Mouse (Mus musculus) frontal cortex, adult (tissue): Measurements from ENCODE around the gene Nup160.

Source experiments
- ATAC-seq: cut with Nextera tagmentation; 2 replicates; pipeline ENCODE4 v1.9.2; 2017; ENCODE audit warnings: mild to moderate bottlenecking, moderate library complexity, mixed read lengths; ENCODE audit not compliant: low TSS enrichment

The Nup160 gene

DNA sequence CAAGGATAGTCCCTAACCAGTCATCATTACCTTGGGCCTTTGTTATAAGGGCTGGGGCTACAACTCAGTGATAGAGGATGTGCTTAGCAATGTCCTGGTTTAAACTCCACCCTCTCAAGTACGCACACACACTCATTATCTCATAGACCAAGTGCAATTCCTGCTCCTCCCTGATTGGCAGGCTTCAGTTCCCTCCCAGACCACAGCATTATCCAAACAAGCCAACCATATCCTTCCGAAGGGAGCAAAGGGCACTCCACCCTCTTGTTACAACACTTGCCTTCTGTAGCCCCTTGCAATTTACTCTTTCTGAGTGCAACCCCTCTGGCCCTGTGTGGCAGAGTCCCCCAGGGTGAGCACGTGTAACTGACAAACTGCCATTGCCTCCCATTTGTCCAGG lies 15.6 kb upstream of the Nup160 start:
- ATAC-seq = no peak

DNA sequence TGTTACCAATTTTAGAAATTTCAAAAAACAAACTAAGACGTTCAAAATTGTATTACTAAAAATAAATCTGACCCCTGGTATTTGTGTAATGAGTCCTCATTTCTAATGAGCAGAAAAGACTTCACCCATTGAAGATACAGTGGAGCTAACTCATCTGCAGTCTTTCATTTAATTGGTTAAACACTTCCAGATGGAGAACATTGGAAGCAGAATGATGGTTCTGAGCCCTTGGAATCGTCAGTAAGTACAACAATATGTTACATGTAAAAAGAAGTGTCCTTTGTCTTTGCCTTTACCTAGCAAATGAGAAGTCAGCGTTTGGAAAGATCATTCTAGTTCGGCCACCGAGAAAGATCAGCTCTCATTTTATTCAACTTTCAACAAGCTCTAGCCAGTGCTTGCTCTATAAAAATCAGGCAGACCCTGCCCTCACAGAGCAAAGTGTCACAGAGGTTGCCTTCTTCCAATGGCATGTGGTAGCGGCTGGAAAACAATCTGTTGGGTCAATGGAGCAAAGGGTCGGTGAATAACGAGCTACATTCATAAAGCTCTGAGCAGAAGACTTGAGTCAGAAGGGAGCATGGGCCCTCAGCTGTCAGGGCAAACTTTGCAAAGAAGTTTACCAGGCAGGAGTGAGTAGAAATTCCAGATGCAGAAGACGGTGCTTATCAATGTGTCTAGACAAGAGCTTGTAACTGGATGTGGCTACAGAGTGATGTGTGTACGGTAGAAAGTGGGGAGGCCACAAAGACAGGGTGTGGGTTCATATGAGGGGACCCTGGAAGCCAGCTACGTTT lies 10.2 kb upstream of the Nup160 start:
- no peak for ATAC-seq

- peak; percentile 91 for ATAC-seq
These were observed 9.4 kb upstream of the Nup160 start for GRCm38 (mm10) chr2:90667388-90668265.

- no peak for ATAC-seq
These were observed 6.7 kb upstream of the Nup160 start for GRCm38 (mm10) chr2:90670343-90670742.

- no peak for ATAC-seq
These were observed 3.7 kb upstream of the Nup160 start for GRCm38 (mm10) chr2:90673339-90673738.

- no peak for ATAC-seq
These were observed 2.5 kb upstream of the Nup160 start for GRCm38 (mm10) chr2:90674555-90674954.

DNA sequence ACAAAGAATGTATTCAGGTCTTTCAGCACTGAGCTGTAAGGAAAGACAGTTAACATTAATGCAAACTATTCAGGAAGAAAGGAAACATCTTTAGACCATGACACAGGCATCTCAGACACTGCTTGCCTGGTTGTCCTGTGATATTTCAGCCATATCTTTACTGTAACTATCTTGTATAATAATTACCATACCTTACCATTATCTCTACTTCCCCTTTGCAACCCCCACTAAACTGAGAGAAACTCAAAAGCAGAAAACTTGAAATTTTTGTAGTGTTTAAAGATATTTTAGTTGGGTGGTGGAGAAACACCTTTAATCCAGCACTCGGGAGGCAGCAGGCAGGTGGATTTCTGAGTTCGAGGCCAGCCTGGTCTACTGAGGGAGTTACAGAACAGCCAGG lies 1.5 kb upstream of the Nup160 start:
- no peak for ATAC-seq

DNA sequence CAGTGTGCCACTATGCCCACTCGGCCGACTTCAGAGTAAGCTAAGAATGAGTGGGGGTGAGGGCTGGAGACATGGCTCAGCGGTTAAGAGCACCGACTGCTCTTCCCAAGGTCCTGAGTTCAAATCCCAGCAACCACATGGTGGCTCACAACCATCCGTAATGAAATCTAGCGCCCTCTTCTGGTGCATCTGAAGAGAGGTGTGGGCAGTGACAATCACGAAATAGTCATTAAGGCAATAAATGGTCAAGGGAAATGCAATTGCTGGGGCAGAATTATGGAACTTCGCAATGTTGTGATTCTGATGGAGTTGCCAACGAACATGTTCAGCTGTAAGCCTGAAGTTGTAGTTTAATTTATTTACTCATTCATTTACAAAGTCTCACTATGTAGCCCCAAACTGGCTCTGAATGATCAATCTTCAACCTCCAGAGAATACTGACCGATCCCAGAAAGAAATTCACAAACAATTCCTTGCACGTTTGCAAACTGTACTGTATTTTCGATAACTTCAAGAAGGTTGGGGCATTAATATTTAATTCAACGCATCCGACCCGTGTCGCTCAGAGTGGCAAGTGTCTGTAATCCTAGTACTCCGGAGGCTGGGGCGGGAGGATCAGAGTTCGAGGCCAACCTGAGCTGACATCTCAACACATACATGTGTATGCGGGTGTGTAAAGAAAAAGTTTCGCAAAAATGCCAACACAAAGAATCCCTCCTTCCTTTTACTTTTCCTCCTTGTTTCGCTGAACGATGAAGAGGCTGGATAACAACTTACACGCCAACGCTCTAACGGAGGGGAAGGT lies 1.4 kb downstream of the Nup160 start:
- peak; percentile 22 for ATAC-seq

GRCm38 (mm10) chr2:90679061-90679810 lies 2.2 kb downstream of the Nup160 start:
- peak; percentile 99 for ATAC-seq

- ATAC-seq = no peak
These were observed 23.9 kb downstream of the Nup160 start for GRCm38 (mm10) chr2:90700943-90701342.

DNA sequence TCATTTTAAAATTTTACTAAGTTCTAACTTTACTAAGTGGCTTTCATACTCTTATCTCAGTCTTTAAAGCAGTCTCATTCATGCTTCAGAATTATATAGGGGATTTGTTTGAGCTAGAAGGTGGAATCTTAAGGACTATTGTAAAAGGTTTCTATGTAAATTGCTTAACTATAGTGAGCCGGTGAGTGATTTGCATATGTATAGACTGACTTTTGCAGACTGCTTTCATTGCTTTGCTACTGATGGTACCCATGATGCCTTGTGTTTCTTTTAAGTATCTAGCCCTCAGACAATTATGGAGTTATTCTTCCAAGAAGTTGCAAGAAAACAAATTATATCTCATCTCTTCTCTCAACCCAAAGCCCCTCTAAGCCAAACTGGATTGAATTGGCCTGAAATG lies 31.5 kb downstream of the Nup160 start:
- no peak for ATAC-seq

- ATAC-seq = no peak
These were observed 38.6 kb downstream of the Nup160 start for GRCm38 (mm10) chr2:90715555-90716092.

DNA sequence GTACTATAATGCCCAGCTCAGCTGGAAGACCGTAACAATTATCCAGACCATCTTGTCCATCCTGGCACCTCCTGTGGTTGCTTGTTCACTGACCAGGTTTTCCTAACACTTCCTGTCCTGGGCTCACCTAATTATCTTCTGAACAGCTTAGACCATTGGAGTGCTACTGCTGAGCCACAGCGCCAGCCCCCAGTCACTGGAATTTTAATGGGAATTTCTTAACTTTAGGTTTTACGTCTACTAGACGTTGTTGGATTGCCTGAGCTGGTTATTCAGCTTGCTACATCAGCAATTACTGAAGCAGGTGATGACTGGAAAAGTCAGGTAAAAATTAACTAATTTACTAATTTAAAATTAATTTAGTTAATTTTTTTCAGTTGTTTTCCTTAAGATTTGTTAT lies 40.4 kb downstream of the Nup160 start:
- ATAC-seq = no peak

DNA sequence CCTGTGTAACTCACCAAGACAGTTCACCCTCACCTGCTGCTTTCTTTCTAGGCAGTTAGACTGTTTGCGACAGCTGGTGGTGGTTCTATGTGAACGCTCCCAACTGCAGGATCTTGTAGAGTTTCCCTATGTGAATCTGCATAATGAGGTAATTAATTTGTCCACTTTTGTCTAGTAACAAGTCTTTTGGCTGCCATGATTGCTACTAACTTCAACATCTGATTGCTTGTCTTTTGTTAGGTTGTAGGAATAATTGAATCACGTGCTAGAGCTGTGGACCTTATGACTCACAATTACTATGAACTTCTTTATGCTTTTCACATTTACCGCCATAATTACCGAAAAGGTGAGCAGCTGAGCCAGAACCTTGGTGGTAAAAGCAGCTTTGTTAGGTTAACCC lies 40.9 kb downstream of the Nup160 start:
- ATAC-seq = no peak

DNA sequence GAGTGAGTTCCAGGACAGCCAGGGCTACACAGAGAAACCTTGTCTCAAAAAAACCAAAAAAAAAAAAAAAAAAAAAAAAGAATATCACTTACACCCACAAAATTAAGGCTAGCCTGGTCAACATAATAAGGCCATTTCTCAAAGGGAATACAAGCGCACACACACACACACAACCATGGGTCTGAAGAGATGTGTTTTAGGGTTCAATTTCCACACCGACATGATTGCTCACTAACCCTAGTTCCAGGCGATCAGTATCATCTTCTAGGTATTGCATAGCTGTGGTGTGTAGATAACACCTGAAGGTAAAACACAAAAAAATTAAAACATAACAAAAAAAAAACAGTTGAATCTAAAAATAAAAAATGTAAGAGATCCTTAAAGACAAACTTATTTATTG lies 49.8 kb downstream of the Nup160 start:
- ATAC-seq = no peak

DNA sequence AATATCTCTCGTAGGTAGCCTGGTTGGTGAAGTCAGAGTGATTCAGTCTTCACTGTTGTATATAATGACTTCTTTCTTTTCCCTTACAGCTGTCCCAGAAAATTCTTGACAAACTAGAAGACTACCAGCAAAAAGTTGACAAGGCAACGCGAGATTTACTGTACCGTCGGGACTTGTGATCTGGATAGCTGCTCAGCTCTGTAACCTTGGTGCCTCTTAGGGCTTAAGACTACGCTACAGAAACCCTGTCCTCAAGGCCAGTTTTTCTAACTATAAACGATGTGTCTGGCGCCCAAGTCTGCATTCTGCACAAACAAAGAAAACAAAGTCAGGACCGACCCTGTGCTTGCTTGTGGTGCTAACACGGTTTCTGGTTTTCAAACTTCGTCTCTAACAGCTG lies 58.3 kb downstream of the Nup160 start:
- ATAC-seq = no peak

- ATAC-seq = no peak
These were observed 61.8 kb downstream of the Nup160 start for GRCm38 (mm10) chr2:90738801-90739200.

DNA sequence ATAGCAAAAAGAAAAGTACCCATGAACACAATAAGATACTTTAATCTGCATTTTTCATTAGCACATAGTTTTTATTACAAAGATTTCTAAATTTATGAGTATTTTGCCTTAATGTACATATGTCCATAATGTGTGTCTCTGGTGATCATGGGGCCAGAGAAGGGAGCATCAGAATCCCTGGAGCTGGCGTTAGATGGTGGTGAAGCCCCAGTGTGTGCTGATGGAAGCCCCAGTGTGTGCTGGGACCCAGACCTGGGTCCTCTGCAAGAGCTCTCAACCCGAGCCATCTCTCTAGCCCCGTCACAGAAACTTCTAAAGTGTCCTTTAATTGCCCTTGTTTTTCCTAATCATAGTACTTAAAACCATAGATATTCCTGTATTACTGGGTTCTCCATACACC lies 62.3 kb downstream of the Nup160 start:
- no peak for ATAC-seq

DNA sequence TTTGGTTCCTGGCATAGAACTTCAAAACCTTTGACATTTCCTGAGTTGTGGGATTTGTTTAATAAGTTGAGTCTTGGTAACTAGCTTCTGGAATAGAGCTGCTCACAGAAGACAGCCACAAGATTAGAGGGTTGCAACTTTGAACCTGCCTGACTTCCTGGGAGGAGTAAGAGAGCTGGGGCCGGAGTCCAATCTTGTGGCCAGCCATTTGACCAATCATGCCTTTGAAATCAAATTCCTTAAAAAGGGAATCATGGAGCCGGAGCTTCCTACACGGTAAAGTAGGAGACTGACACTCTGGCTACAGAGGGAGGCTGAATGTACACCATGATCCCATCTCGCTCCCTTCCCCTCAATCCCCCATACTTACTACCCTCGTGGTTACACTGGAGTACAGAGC lies 62.9 kb downstream of the Nup160 start:
- ATAC-seq = no peak

- ATAC-seq = no peak
These were observed 67.5 kb downstream of the Nup160 start for GRCm38 (mm10) chr2:90744285-90745052.
